Mouse (Mus musculus): ENCODE results near the gene Mgst2.

- TF ChIP-seq CTCF (IDR thresholded peaks at IDR 0.05; ENCODE audit: insufficient read depth, low read depth, low read length) (no peak), POLR2A (IDR thresholded peaks at IDR 0.05; ENCODE audit: insufficient read depth, low read depth, low read length) (no peak)
Observed at GRCm38 (mm10) chr3:51628977-51629376, 31.2 kb upstream of the Mgst2 start.
